Mouse (Mus musculus) R1 (cell line): Measurements from ENCODE around the gene Gm42791.
A peak's percentile ranks its signal among the peaks of the same experiment; 100 is the strongest.

ENCODE experiments used
- DNase-seq: peaks from one replicate; pipeline ENCODE4 v3.0.0-alpha.2; 2018; ENCODE audit warnings: low read depth, low spot score

Gene Gm42791

DNA sequence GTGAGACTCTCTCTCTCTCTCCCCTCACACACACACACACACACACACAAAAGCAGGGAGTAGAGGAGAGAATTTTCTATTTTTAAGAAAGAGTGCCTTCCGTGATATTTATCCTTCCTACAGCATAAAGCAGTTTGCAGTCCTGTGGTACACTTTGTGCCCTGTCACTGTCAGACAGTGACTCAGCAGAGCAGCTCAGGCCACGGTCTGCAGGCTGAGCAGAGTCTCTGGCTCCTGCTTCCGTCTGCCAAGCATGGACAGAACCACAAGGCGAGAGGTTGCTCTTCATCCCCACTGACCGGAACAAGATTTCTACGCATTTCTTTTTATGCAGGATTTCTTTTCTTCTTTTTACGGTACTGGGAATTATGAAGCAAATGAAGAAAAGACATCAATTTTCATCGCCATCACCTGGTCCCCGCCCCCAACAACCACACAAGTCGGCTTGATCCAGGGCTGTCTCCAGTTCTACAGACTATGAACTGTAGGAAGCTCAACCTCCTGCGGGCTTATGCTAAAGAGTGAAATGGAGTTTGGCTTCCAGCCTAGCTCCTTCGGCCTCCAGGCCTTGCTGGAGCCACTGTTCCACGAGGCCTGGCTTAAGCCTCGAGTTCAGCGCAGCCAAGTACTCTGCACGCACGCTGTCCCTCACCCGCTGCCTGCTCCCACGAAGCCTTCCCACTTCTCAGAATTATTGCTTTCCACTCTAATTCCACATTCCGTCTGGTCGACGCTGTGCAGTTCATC is 40.5 kb downstream of the Gm42791 start:
- peak; percentile 33 for DNase-seq

DNA sequence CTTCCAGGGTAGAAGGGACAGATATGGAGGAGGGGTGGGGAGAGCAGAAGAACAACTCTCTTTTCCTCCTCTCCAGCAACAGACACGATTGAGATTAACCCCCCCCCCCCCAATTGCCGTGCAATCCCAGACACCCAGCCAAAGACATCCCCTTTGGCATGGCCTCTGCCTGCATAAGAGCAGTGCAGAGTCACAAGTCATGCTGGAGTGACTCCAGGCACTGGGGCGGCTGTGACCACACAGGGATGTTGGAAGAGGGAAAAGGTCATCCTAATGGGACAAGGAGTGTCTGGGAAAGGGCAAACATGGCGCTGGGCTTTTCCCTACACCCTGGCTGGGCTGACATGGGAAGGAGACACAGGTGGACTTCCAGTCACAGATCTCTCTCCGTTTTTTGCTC is 41.8 kb downstream of the Gm42791 start:
- DNase-seq, result no peak

DNA sequence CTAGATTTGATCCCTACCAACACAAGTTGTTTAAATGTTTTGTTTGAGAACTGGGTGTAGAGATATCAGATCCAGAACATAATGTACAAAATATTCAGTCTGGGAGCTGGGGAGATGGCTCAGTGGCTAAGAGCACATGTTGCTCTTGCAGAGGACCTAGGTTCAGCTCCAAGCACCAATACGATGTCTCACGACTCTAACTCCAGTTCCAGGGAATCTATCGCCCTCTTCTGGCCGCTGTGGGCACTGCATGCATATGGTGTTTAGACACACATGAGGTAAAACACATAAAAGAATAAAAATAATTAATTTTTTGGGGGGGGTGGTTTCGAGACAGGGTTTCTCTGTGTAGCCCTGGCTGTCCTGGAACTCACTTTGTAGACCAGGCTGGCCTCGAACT is 42.5 kb downstream of the Gm42791 start:
- DNase-seq, result peak; percentile 84

DNA sequence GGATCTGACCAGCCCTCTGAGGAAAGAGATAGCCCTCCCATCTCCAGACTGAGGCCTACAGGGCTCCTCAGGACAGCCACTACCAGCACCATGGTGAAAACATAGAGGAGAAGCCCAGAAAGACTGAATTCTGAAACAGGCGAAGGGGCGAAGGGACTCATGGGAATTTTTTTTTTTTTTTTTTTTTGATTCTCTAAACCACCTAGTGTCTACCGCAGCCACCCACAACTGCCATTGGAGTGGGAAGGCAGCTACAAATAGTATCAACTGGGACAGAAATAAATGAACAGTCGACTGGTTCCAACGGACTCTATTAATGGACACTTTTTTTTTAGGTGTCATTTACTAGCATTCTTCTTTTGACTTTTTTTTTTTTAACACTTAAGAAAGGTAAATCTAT is 43.6 kb downstream of the Gm42791 start:
- no peak for DNase-seq

DNA sequence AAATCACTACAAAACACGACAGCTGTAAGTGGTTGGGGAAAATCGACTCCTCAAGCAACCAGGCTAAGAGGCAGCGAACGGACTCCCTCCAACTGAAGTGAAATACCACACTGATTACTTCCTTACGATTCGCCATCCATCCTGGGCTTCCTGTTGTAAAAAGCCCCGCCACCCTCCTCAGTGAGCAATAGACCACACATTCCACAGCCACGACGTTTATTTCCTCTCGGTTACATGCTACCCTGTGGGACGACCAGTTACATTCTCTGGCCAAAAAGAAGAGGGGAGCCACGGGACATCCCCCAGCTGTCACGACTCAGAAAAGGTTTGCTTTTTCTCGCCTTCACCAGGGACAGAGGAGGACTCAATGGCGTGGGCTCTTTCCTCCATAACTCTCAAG is 44.9 kb downstream of the Gm42791 start:
- no peak for DNase-seq

DNA sequence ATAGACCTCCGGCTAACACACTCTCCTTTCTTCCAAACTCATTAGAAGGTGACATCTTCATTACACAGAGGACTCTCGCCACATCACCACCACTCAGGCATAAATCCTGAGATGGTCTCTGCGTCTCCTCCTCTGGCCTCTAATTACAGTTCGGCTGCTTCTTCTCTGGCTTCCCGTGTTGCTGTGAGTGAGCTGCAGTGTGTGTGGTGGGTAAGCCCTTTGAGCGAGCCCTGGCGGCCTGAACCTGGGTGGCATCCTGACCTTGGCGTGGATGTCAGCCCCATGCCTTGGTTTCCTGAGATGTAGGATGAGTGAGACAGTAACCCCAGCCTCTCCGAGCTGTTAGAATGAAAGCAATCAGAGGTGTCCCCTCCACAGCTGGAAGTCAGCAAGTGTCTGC is 46.4 kb downstream of the Gm42791 start:
- DNase-seq, result no peak

DNA sequence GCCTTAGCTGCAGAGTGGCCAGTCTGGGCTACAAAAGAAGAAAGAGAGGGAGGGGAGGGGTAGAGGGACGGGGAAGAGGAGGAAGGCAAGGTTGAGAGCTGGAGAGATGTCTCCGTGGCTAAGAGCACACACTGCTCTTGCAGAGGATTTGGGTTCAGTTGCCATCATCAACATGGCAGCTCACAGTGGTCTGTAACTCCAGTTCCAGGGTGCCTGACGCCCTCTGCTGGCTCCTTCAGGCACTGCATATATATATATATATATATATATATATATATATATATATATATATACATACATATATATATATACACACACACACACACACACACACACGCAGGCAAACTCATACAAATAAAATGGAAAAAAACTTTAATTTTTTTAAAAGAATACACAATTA is 47.5 kb downstream of the Gm42791 start:
- peak; percentile 61 for DNase-seq

DNA sequence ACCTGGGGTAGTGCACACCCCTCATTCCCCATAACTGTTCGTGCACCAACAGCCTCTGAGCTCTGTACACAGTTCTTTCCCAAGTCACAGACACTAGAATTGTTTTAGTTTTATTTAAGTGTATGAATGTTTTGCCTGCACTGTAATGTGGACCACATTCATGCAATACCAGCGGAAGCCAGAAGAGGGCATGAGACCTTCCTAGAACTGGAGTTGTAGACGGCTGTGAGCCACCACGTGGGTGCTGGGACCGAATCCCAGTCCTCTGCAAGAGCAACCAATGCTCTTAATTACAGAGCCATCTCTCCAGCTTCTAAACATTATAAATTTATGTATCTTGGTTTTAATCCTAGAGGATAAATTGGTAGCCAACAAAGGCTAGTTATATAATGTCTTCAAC is 48.2 kb downstream of the Gm42791 start:
- DNase-seq, result peak; percentile 91

DNA sequence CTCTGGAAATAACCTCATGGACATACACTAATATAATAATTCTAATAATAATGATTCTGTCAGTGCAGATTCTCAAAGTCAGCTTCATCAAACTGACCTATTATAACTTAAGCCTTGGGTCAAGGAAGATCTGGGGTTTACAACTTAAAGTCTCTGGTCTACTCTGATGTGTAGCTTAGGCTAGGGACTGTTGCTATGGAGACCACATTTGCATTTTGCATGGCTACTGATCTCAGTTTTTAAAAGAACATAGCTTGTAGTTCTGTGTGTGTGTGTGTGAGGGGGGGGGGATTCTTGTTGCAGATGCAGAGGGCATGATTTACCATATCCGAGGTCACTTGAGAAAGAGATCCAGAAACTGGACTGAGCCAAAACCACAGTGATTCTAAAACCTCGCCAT is 49.2 kb downstream of the Gm42791 start:
- DNase-seq, result no peak

DNA sequence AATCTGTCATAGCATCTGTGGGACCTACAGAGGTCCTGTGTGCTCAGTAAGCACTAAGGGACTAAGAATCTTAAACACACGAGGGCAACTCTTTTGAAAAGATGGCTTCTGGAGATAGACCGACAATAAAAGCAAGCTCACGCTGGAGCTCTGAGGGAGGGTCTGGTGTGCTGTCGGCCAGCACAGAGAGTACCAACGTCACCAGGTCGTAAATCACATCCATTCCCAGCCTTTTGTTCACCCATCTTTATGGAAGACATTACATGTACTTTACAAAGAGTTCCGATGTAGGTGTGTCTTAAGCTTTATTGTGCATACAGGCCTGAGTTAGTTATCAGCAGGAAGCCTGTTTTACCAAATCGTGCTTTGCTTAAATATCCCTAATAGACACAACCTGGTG is 50.9 kb downstream of the Gm42791 start:
- no peak for DNase-seq

DNA sequence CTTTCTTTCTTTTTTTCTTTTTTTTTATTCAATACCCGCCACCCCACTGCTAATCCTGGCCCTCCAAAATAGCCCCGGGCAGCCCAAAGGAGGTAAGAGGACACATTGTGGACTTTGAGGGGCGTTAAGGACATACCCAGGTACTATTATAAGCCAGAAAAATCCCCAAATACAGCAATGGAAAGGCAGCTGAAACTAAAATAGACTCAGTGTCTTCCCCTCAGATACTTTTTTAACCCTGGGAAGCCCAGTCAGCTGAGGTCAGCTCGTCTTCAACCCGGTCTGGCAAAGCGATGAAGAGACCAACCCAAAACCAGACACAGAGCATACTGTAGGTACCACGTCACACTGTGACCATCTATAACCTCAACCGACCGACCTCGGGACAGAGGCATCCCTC is 51.5 kb downstream of the Gm42791 start:
- DNase-seq, result no peak

DNA sequence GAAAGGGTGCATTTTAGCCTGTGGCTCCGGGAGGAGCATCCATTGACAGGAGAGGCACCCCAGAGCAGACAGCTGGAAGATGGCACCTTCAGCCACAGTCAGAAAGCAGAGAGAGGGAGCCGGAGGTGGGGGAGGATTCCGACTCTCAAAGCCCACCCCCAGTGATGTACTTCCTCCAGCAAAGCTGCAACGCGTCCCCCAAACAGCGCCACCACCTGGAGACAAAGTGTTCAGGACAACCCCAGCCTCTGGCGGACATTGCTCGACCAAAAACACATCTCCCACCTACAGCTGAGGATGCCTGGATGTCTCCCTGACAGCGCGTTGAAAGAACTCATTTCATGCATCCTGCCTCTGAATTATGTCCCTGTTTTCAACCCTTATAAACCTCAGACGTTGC is 52.0 kb downstream of the Gm42791 start:
- DNase-seq, result peak; percentile 88

DNA sequence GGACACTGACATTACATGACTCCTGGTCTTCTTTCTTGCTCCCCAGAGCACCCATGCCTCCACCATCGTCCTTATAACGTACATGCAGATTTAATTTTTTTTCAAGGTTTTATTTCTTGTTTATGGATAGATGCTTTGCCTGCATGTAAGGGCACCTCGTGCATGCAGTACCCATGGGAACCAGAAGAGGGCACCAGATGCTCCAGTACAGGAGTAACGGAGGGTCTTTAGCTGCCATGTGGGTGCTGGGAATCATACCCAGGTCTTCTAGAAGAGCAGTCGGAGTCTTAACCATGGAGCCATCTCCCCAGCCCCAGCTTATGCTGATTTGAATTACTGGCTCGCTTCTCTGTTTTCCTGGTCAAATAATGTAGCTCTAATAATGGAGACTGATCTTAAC is 52.6 kb downstream of the Gm42791 start:
- peak; percentile 78 for DNase-seq

DNA sequence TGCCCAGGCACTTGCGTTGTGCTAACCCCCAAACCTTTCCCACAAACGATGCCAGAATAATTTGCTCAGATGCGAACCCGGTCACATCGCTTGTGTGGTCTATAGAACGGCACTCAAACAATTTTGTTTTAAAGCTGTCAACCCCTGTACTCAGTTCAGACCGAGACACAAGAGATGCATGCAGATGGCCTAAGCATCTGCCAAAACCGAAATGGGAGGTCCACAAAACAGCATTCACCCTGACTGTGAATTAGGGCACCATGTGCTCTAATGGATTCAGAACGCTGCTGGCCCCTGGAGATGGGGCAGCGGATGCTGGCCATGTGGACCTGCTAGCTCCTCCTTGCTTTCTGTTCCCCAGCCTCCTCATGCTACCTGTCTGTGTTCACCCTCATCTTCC is 53.1 kb downstream of the Gm42791 start:
- no peak for DNase-seq

DNA sequence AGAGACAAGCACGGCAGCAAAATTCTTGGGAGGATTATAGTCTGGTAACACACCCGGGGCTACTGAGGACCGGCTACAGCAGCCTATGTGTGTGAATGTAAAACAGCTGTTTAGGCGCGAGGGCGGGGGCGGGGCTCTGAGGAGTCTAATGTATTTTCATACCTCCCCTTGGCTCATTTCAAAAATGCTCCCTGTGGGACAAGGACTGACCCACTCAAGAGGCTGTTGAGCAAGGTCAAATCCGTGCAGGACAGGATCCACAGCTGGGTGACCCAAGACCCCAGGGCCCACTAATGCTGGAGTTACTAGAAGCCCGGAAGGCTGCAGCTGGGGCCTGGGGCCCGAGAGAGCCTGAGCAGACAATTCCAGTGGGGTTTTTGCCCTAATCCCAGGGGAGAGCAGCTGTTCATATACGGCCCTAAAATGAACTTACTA is 55.0 kb downstream of the Gm42791 start:
- peak; percentile 40 for DNase-seq

DNA sequence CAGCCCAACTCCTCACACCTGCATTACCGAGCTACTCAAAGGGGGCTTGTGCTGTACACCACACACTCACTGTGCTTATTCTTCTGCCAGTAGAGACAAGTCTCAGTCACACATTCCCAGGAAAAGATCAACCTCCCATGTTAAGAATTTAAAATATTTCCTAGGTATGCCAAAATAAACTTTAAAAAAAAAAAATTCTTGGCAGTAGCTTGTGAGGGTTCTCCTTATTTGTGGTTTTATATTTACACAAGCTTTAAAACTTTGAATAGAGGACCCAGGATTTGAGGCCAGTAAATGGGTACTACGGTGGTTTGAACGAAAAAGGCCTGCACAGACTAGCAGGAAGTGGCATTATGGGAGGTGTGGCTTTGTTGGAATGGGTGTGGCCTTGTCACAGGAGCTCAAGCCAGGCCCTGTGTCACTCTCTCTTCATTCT is 58.4 kb downstream of the Gm42791 start:
- DNase-seq, result peak; percentile 54

DNA sequence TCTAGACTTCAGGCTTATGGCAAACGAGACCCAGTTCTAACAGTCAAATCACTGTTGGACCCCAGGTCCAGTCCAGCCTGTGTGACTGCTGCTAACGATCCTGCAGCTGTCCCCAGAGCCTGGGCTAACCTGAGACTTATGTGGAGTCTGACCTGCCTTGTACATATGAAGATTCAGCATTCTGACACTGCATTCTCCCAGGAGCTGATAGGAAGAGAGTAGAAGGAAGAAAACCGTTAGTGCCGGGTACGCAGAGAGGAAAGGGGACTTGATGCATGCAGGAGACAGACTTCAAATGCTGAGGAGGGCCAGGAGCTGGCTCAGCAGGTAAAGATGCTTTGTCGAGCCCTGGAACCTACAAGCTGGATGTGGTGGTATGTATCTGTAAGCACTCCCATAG is 59.1 kb downstream of the Gm42791 start:
- DNase-seq, result no peak

DNA sequence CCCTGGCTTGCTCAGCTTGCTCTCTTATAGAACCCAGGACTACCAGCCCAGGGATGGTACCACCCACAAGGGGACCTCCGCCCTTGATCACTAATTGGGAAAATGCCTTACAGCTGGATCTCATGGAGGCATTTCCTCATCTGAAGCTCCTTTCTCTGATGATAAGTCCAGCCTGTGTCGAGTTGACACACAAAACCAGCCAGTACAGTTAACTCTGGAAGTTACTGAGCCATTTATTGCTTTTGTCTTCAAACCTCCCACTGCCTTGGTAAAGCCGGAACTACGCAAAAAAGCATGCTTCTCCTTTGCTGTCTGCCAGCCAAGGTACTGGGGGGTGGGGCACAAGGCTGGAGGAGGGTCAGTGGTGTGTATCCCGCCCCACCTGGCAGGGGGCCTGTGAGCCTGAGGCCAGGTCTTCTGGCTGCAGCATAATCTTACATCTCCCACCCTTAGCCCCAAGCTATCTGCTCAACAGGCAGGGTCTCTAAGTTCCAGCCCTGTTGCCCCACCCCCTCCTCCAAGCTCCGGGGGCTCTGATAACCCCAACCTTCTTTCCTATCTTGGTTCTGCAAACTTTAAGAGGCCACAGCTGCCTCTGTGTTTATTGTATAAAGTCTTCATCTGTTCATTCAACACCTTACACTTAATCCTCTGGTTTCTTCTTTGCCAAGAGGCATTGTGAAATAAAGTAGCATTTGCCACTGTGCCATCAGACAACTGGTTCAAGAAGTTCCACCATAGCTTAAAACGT is 59.7 kb downstream of the Gm42791 start:
- peak; percentile 54 for DNase-seq

DNA sequence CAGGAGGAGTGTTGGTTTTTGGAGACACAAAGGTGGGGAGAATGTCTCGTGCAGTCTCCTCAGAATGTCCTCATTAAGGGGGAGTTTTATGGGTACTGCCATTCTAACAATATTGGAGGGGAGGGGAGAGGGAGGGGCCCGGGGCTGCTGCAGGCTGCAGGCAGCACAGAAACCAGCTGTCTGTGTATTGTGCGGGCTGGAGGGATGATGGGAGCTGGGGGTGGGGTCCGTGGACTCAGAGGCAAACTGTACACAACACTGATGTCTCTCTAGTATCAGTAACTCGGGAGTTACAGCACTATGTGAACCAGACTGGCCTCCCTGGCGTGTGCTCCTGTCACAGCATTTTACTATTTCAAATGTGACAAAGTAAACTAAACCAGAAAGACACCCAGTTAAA is 60.5 kb downstream of the Gm42791 start:
- DNase-seq, result no peak

DNA sequence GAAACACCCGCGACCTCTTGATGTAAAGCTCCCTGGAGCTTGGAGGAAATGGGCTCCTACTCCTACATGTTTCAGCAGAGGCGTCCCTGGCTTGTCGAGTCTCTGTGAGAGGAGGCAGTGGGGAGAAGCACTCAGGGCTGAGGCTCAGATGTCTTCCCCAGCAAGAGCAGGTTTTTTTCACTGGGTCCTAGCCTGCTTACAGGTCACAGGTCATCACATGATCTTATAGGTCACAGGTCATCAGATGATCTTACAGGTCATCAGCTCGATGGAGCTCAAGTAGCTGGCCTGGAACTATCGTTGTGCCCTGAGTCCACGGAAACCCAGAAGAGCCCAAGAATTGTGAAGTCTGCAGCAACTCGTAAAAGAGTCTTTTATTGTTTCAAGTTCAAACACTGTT is 61.2 kb downstream of the Gm42791 start:
- no peak for DNase-seq

DNA sequence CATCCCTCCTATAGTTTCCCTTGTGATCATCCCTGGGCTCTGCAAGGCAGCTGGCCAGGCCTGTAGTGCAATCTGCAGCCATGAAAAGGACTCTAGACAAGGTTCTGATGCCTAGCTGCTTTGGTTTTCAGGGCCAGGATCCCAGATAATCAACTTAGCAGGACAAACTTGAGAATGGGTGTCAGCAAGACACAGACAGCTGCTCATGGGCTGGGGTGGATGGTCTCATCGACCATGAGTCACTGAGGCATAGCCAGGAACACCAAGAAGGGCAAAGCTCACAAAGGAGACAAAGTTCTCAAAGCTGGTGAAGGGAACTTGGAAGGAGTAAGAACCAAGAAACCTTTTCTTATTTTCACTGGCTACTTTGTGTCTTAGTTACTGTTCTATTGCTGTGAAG is 63.6 kb downstream of the Gm42791 start:
- no peak for DNase-seq

DNA sequence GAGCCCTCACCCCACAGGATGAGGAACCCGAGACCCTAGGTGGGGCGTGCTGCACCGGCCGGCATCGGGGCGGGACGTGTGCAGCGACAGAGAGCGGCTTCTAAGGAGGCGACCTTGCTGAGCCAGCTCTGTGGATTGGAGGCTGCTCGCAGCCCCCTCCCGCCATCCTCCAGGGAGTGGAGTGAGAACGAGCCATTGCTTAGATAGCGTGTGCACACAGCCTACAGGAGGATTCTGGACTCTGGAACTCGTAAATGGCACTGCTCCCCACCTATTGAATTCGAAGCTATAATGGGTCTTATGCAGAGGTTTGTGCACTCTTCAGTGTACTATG is 65.9 kb downstream of the Gm42791 start, which contains the start of gene Katnal1:
TSS of gene Katnal1 (minus strand) at position 205 of the 334 bp plus-strand sequence.
- DNase-seq, result no peak

DNA sequence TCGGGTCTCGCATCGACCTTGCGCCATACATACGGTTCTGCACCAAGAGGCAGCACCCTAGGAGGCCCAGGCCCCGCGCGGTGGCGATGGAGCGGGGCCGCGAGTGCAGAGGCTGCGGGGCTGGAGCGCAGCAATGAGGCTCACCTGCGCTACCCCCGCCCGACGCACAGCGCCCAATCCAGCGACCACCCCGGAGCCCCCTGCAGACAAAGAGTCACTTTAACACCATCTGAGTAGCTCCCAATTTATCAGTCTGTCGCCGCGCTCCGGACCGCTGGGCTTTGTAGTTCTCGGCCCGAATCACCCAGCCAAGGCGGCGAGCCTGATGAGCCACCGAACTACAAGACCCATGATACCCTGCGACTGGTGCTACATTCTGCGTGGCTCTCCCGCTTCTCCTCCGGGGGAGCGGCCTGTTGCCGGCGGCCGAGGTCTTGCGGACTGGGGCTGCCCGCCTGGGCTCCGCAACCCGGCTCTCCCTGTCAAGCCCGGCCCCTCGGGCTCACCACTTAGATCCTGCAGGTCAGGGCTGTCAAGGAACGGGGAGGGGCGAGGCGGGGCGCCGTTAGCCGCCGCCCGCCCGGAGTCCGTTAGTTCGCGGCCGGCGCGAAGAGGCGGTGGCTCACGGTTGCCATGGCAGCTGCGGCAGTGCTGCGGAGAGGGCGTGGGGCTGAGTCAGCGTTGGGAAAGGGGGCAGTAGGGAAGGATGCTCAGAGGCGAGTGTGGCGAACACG is 66.4 kb downstream of the Gm42791 start:
- peak; percentile 98 for DNase-seq
